Mouse (Mus musculus): Measurements from ENCODE around the gene Tldc2.

Gene Tldc2

DNA sequence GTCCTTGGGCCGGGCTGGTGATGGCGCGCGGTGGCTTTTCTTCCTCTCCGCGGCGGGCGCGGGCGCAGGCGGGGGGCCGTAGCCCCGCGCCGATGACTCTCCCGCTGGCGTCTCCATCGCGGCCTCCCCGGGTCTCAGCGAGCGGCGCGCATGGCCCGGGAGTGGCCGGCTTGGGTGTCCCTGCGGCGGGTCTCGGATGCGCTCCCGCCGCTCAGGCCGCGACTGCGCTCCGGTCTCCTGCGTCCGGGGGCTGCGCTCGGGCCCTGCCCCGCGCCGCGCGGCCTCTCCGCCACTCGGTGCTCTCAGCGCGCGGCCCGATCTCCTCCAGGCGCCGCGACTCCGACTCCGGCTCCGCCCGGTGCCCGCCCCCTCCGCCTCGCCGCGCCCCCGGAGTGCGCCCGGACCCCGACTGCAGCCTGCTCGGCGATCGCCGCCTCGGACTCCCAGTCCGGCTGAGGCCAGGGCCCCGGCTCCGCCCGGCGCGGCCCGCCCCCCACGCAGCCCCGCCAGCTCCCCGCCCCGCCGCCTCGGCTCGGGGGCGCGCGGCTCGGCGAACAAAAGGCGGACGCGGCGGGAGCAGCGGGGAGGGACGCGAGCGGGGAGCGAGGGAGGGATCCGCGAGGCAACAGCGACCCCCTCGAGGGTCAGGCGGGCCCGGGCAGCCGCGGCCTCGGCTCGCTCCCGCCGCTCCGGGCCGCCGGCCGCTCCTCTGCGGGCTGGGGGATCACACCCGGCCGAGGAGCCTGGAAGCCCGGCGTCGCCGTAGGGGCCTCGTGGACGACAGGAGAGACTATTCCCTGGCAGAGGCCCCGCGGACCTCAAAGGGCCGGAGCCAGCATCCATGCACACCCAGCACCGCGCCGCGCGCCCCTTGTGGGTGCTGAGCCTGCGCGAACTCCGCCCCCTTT lies 7.8 kb upstream of the Tldc2 start, which contains the start of gene Soga1:
Gene Soga1 (minus strand): TSS at position 462 of the 908 bp plus-strand sequence.
- DNase-seq: peak; percentile 99

DNA sequence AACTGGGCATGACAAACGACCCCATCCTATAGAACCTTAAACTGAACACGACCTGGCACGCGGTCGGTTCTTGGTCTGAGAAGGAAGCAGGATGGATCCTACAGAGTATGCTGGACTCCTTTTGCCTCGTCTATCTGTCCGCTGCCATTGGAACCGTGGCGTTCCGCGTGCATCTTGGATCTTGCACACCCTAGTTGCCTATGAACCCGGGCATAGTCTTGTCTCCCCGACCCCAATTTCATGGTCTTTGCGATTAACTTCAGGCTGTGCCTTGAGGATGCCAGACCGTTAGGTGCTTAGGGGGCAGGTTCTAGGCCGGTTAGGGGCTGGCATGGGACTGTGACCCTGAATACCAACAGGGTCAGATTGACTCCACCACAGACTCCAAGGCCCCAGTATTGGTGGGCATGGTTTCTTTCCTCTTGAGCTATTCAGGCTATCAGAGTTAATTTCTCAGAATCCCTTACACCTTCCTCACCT lies 7.1 kb upstream of the Tldc2 start:
- DNase-seq: no peak

DNA sequence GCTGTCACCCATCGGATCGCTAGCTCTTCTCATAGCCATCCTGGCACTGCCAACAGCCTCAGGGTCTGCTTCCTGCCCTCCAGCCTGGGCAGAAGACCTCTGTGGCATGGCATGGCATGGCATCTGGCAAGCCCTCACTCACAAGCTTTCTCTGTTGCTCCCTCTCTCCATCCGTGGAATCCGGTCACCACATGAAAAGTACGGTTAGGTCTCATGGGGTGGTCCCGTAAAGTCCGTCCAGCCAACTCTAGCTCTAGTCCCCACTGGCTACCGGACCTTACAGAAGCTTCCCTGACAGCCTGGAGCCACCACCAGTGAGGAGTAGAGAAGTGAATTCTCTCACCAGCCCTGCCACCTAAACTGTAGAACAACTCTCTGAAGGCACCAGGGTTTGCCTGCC lies 5.5 kb upstream of the Tldc2 start:
- DNase-seq: peak; percentile 90

- peak; percentile 97 for DNase-seq
These were observed 4.9 kb upstream of the Tldc2 start for GRCm38 (mm10) chr2:157081960-157082359.

GRCm38 (mm10) chr2:157084831-157085585 lies 1.8 kb upstream of the Tldc2 start:
- DNase-seq: peak; percentile 88

GRCm38 (mm10) chr2:157087536-157088317 lies 872 bp downstream of the Tldc2 start:
- peak; percentile 85 for DNase-seq

DNA sequence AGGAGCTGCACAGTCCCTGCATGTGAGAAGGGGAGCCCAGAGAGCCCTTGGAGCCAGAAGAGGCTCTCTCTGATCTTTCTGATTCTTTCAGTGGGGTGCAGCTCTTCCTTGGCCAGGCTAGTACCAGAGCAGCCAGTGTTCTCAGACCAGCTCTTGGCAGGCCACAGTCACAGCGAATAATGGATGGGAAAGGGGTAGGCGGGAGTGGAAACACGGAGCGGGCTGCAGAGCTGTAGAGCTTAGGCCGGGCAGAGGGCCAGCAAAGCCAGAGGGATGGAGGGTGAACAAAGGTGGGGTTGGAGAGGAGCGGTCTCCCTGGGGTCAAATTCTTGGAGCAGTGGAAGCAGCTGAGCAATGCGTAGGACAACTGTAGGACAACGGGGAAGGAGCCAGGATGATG lies 5.2 kb downstream of the Tldc2 start:
- DNase-seq: peak; percentile 91

- peak; percentile 95 for DNase-seq
These were observed 8.3 kb downstream of the Tldc2 start for GRCm38 (mm10) chr2:157095005-157095755.

DNA sequence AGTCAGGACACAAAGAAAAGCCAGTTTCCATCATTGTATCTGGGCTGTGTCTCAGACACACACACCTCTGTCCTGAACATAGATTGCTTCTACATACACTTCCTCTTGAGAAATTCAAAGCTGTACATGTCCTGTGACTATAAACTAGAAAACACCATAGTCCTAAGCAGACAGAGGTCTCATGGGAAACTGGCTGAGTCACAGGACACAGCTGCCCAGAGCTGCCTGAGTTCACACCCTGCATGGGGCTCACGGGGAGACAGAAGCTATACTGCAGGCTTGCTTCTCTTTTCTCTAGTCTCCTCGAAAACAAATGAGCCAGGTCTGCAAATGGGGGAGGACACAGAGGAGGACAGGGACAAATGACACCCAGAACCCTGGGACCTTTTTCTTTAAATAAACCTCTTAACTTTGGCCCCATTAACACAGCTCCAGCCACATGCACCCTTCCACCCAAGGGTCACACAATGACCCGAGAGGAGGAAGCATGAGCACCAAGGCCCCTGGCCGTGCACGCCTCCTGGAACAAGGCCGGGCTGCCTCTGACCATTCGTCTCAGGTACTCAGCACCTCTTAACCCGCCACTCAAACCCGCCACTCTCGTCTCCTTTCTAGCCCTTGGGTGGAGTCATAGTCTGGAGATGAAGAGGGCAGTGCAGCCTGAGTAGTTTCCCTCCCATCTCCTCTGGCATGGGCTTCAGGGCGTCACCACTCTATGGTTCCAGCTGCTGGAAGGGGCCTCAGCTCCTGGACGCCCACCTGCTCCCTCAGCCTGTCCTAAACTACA lies 12.9 kb downstream of the Tldc2 start:
- peak; percentile 91 for DNase-seq

GRCm38 (mm10) chr2:157100319-157100605 lies 13.4 kb downstream of the Tldc2 start:
- DNase-seq: no peak

GRCm38 (mm10) chr2:157101650-157102049 lies 14.8 kb downstream of the Tldc2 start:
- DNase-seq: no peak

- no peak for DNase-seq
These were observed 15.4 kb downstream of the Tldc2 start for GRCm38 (mm10) chr2:157102256-157102655.

- DNase-seq: no peak
These were observed 17.6 kb downstream of the Tldc2 start for GRCm38 (mm10) chr2:157104454-157104853.

GRCm38 (mm10) chr2:157108236-157108635 lies 21.4 kb downstream of the Tldc2 start:
- no peak for DNase-seq

- DNase-seq: no peak
These were observed 30.1 kb downstream of the Tldc2 start for GRCm38 (mm10) chr2:157116964-157117363.

GRCm38 (mm10) chr2:157118556-157118955 lies 31.7 kb downstream of the Tldc2 start:
- DNase-seq: no peak

GRCm38 (mm10) chr2:157119075-157119474 lies 32.2 kb downstream of the Tldc2 start:
- DNase-seq: no peak

DNA sequence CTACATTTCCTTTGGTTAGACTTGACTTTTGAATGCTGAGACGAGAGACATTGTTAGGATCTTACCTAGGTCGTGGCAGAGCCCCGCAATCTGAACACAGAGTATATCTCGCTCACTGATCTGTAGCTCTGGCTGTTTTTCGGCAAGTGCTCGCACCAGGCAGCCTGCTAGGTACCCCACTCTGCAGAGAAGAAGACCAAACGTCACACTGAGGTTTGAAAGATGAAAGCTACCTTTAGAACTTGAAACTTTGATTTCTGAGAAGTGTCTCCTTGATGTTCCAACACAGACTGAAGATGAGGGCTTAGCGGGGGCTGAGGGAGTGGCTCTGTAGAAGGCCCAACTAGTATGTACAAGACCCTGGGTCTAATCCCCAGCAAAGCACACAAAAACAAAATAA lies 34.9 kb downstream of the Tldc2 start:
- no peak for DNase-seq

GRCm38 (mm10) chr2:157125246-157125645 lies 38.4 kb downstream of the Tldc2 start:
- no peak for DNase-seq

- DNase-seq: no peak
These were observed 40.5 kb downstream of the Tldc2 start for GRCm38 (mm10) chr2:157127370-157127769.

DNA sequence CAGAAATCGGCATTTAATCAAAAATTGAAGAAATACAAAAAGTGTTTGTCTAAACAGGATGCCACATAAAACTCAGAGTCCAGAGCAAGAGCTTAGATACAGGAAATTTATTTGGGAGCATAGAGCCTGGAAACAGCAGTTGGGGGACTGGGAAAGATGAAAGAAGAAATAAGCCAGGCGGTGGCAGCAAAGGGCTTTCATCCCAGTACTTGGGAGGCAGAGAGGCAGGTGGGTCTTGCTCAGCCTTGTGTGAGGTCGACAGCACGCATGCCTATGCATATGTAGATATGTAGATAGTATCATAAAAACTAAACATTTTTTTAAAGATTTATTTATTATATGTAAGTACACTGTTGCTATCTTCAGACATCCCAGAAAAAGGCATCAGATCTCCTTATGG lies 41.2 kb downstream of the Tldc2 start:
- no peak for DNase-seq

- no peak for DNase-seq
These were observed 42.2 kb downstream of the Tldc2 start for GRCm38 (mm10) chr2:157129096-157129495.
